24 mouse cellular contexts compared by ENCODE assay signal in the genomic region with DNA sequence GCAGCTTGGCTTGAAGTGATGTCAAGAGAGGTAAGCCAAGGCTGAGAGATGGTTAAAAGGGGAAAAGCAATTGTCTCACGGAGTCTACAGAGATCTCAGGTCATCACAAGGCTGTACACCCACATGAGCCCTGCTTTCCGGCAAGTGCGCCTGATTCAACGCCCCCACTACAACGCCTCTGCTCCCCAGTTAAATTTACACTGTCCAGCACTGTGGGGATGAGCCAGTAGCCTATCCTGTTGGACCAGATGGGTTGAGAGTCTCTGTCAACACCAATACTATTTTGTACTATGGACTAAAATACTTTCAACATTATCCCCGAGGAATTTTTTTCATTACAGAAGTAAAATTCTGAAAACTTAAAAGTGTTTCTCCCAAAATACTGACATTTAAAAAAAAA.
DNase-seq lines count a peak whose midpoint lies in the region; ATAC-seq and TF ChIP-seq lines count a peak whose summit lies in the region.
"Had no signal": no experiment of that assay in that cellular context is flagged by ENCODE, and none has a peak within 500 bp of the region (broad histone marks: within the 10 kb centered on the region; RNA-seq: fewer than 3 reads in every experiment).

No protein-coding gene starts in this region.

- no peak overlapping the region for H3K4me2 ChIP-seq in midbrain, embryonic 11.5 days
- no peak overlapping the region for H3K4me2 ChIP-seq in midbrain, postnatal 0 days (ENCODE audit: low read depth, low read length, poor library complexity, severe bottlenecking)
- H3K4me2 ChIP-seq: forebrain, embryonic 13.5 days; hindbrain, embryonic 12.5 days had no signal

- no peak for ATAC-seq in midbrain, embryonic 11.5 days (ENCODE audit: low FRiP score)
- ATAC-seq in midbrain, postnatal 0 days (ENCODE audit: low FRiP score) = no peak
- ATAC-seq: activated CD4-positive, CD25-positive, alpha-beta regulatory T cell, adult 4 months; forebrain, embryonic 13.5 days; forebrain, postnatal 0 days; hindbrain, embryonic 16.5 days; Patski had no signal

- no peak overlapping the region for H3K27ac ChIP-seq in midbrain, embryonic 11.5 days (ENCODE audit: low read depth, low read length)
- no peak overlapping the region for H3K27ac ChIP-seq in midbrain, postnatal 0 days (ENCODE audit: low read depth, low read length)
- H3K27ac ChIP-seq: embryonic facial prominence, embryonic 10.5 days; forebrain, embryonic 13.5 days; heart, embryonic 10.5 days; hindbrain, embryonic 12.5 days had no signal

- no peaks in the 10 kb centered on the region for H3K36me3 ChIP-seq in midbrain, embryonic 11.5 days (ENCODE audit: control insufficient read depth, insufficient read depth, low read length)
- no peaks in the 10 kb centered on the region for H3K36me3 ChIP-seq in midbrain, postnatal 0 days (ENCODE audit: insufficient read depth, low read length)
- H3K36me3 ChIP-seq: embryonic facial prominence, embryonic 10.5 days; heart, embryonic 10.5 days; hindbrain, embryonic 12.5 days had no signal

- peak; percentile 40 to 62 for DNase-seq in frontal cortex, postnatal 36 days (ENCODE audit: low spot score in 2 of 2)
- no peak for DNase-seq in frontal cortex, postnatal 10 days (ENCODE audit: low spot score in 2 of 2)
- DNase-seq in midbrain, embryonic 11.5 days (ENCODE audit: low spot score, missing footprints) = peak; percentile 47
- DNase-seq in midbrain, postnatal 0 days (ENCODE audit: low spot score) = no peak
- DNase-seq in left cerebral cortex, postnatal 36 days (ENCODE audit: low spot score in 2 of 2) = peak; percentile 47 to 53
- DNase-seq in telencephalon, adult 2 months (ENCODE audit: low read depth, low spot score) = peak; percentile 59
- DNase-seq in layer of hippocampus, adult 18-20 months (ENCODE audit: low spot score in 2 of 2) = no peak
- DNase-seq: adrenal gland, postnatal 14 days; cerebellum, adult 18-20 months; cerebellum, adult 9-11 months; cerebellum, postnatal 36 days; forebrain, postnatal 0 days; gastrocnemius, postnatal 10 days; heart, adult 18-20 months; heart, postnatal 10 days; heart, postnatal 4 days had no signal

- no peaks in the 10 kb centered on the region for H3K27me3 ChIP-seq in midbrain, embryonic 11.5 days (ENCODE audit: control insufficient read depth, insufficient read depth, low read length)
- H3K27me3 ChIP-seq in midbrain, postnatal 0 days (ENCODE audit: insufficient read depth, low read length) = no peaks in the 10 kb centered on the region
- H3K27me3 ChIP-seq: CH12.LX; forebrain, embryonic 13.5 days; hindbrain, embryonic 12.5 days had no signal

- H3K9ac ChIP-seq in midbrain, embryonic 11.5 days (ENCODE audit: low read length) = no peak overlapping the region
- no peak overlapping the region for H3K9ac ChIP-seq in midbrain, postnatal 0 days (replicated peaks; ENCODE audit: low read length, poor library complexity, severe bottlenecking)
- H3K9ac ChIP-seq: forebrain, embryonic 13.5 days; forebrain, postnatal 0 days; hindbrain, embryonic 12.5 days had no signal

- no peaks in the 10 kb centered on the region for H3K9me3 ChIP-seq in midbrain, embryonic 11.5 days (ENCODE audit: control insufficient read depth, low read length)
- H3K9me3 ChIP-seq in midbrain, postnatal 0 days (ENCODE audit: low read length) = no peaks in the 10 kb centered on the region
- H3K9me3 ChIP-seq: embryonic facial prominence, embryonic 10.5 days; forebrain, embryonic 13.5 days; heart, embryonic 10.5 days; hindbrain, embryonic 12.5 days had no signal

- 91% methylated on average over 6 of the region's 6 CpGs for WGBS in midbrain, embryonic 11.5 days
- 92% methylated on average over 6 of the region's 6 CpGs for WGBS in midbrain, postnatal 0 days

- H3K4me3 ChIP-seq in midbrain, embryonic 11.5 days (ENCODE audit: low read depth, low read length) = no peak overlapping the region
- H3K4me3 ChIP-seq in midbrain, postnatal 0 days (ENCODE audit: low read depth, low read length) = no peak overlapping the region
- H3K4me3 ChIP-seq: embryonic facial prominence, embryonic 10.5 days; forebrain, embryonic 13.5 days; heart, embryonic 10.5 days; hindbrain, embryonic 12.5 days had no signal

- intact Hi-C loops in left cerebral cortex, postnatal 36 days (cut with DNase I) = no loop called here

- TF ChIP-seq CTCF in midbrain, postnatal 0 days (IDR thresholded peaks at IDR 0.05) = no peak

- no peaks in the 10 kb centered on the region for H3K4me1 ChIP-seq in midbrain, embryonic 11.5 days (ENCODE audit: control insufficient read depth, insufficient read depth, low read length)
- H3K4me1 ChIP-seq in midbrain, postnatal 0 days (ENCODE audit: insufficient read depth, low read length) = no peaks in the 10 kb centered on the region
- H3K4me1 ChIP-seq: embryonic facial prominence, embryonic 10.5 days; forebrain, embryonic 13.5 days; heart, embryonic 10.5 days; hindbrain, embryonic 12.5 days had no signal

Comparison
In these comparisons a context has a peak if more than half of its experiments do, and no peak if none do; other contexts are left out.
1. DNase-seq: peak in frontal cortex, postnatal 36 days (2 of 2), midbrain, embryonic 11.5 days (single experiment), left cerebral cortex, postnatal 36 days (2 of 2) and telencephalon, adult 2 months (single experiment); none in frontal cortex, postnatal 10 days (0 of 2), midbrain, postnatal 0 days (single experiment) and layer of hippocampus, adult 18-20 months (0 of 2).